Mouse (Mus musculus): ENCODE measurements around the gene Phactr3. TPM values are rescaled to one million over a fixed set of nuclear protein-coding genes. Genes with fewer than 3 reads are reported as not detected.

Gene Phactr3
- polyA plus RNA-seq, 1 experiment: 0.32 TPM

DNA sequence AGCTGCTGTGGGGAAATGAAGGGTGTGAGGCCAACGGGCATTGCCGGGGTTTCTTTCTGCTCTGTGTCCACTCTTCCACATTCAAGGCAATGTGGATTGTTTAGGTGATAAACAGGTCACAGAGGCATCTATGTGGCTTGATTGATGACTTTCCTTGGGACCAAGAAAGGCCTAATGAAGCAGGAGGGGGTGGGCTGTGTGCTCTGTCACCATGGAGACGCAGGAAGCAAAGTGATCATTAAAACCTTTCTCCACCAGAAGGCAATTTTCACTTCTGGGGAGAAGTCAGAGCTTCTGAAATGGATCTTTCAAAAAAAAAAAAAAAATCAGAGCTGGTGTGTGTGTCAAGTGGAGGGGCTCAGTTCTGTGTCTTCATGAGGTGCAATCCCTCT, 24.2 kb downstream of the Phactr3 start:
- no peak for TF ChIP-seq CTCF (IDR thresholded peaks at IDR 0.05; ENCODE audit: borderline replicate concordance, control insufficient read depth, extremely low read depth, insufficient read depth, low read length, poor library complexity)
- TF ChIP-seq POLR2A (IDR thresholded peaks at IDR 0.05; ENCODE audit: control insufficient read depth, extremely low read depth, insufficient read depth, low read length, poor library complexity): no peak
- Histone ChIP-seq H3K27me3 (ENCODE audit: control insufficient read depth, insufficient read depth, low read length) (no peaks in the 10 kb centered on the region; the same call in 1 of the 2 replicates), H3K27ac (ENCODE audit: control insufficient read depth, insufficient read depth, low read length) (no peak overlapping the region), H3K4me3 (ENCODE audit: control insufficient read depth, insufficient read depth, low read length) (no peak overlapping the region), H3K36me3 (ENCODE audit: control insufficient read depth, insufficient read depth, low read length) (no peaks in the 10 kb centered on the region), H3K4me1 (replicated peaks; ENCODE audit: control insufficient read depth, insufficient read depth, low read length) (no peaks in the 10 kb centered on the region)
- WGBS: 31% methylated on average over 3 of the region's 3 CpGs
- no peak for DNase-seq

DNA sequence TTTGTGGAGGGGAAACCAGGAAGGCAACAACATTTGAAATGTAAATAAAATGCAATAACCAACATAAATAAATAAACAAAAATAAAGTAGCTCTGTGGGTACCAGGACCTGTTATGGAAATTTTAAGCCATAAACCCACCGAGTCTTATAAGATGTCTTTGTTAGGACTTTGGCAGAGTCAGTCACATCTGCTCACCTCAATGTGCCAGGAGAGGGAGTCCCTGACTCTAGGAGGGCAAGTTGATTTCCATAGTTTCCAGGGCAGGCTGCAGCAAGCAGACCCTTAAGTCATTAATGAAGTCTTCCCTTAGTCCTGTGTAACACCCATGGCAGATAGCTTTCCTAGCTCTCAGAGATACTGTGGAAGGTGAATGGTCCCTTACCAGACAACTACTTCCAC, 25.1 kb downstream of the Phactr3 start:
- H3K36me3 ChIP-seq (ENCODE audit: control insufficient read depth, insufficient read depth, low read length): no peaks in the 10 kb centered on the region
- no peak overlapping the region for H3K27ac ChIP-seq (ENCODE audit: control insufficient read depth, insufficient read depth, low read length)
- H3K27me3 ChIP-seq (ENCODE audit: control insufficient read depth, insufficient read depth, low read length): no peaks in the 10 kb centered on the region; the same call in 1 of the 2 replicates
- DNase-seq: no peak
- no peaks in the 10 kb centered on the region for H3K4me1 ChIP-seq (replicated peaks; ENCODE audit: control insufficient read depth, insufficient read depth, low read length)
- TF ChIP-seq CTCF (IDR thresholded peaks at IDR 0.05; ENCODE audit: borderline replicate concordance, control insufficient read depth, extremely low read depth, insufficient read depth, low read length, poor library complexity) (no peak), POLR2A (IDR thresholded peaks at IDR 0.05; ENCODE audit: control insufficient read depth, extremely low read depth, insufficient read depth, low read length, poor library complexity) (no peak)
- WGBS: 74% methylated on average over 1 of the region's 1 CpGs
- H3K4me3 ChIP-seq (ENCODE audit: control insufficient read depth, insufficient read depth, low read length): no peak overlapping the region

DNA sequence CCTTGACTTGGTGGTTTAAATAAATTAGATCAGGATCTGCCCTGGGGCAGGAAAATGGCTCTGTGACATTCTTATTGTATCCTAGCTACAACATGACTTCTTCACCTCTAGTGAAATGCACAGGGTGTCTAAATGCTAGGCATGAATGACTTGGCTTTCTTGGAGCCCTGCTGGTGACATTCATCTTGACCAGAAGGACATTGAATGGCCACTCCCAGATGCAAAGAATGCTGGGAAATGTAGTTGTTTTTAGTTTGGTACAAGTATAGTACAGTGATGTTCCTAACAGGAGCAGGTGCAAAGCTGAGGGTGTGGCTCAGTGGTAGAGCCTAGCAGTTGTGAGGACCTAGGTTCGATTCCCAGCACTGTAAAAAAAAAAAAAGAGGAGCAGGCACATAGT, 30.5 kb downstream of the Phactr3 start:
- TF ChIP-seq CTCF (IDR thresholded peaks at IDR 0.05; ENCODE audit: borderline replicate concordance, control insufficient read depth, extremely low read depth, insufficient read depth, low read length, poor library complexity): no peak
- TF ChIP-seq POLR2A (IDR thresholded peaks at IDR 0.05; ENCODE audit: control insufficient read depth, extremely low read depth, insufficient read depth, low read length, poor library complexity): no peak
- Histone ChIP-seq H3K4me3 (ENCODE audit: control insufficient read depth, insufficient read depth, low read length) (no peak overlapping the region), H3K36me3 (ENCODE audit: control insufficient read depth, insufficient read depth, low read length) (no peaks in the 10 kb centered on the region), H3K4me1 (replicated peaks; ENCODE audit: control insufficient read depth, insufficient read depth, low read length) (no peaks in the 10 kb centered on the region), H3K27me3 (ENCODE audit: control insufficient read depth, insufficient read depth, low read length) (no peaks in the 10 kb centered on the region), H3K27ac (ENCODE audit: control insufficient read depth, insufficient read depth, low read length) (no peak overlapping the region)
- WGBS: 46% methylated on average over 1 of the region's 1 CpGs
- no peak for DNase-seq

DNA sequence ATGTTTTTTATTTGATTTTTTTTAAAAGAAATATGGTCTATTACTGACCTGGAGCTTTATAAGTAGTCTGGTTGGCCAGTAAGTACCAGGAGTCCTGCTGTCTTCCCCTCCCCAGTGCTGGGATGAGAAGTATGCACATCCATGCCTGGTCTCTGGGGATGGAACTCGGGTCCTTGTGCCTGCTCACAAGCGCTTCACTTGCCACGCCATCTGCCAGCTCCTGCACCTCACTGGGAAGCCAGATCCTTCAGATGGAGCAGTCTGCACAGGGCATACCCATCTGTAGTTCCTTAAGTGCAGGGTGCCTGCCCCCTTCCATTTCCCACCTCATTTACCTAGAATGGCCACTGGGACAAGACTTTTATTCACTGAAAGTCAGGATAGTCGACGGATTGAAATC, 31.9 kb downstream of the Phactr3 start:
- 94% methylated on average over 5 of the region's 5 CpGs for WGBS
- H3K36me3 ChIP-seq (ENCODE audit: control insufficient read depth, insufficient read depth, low read length): no peaks in the 10 kb centered on the region
- no peaks in the 10 kb centered on the region for H3K4me1 ChIP-seq (replicated peaks; ENCODE audit: control insufficient read depth, insufficient read depth, low read length)
- no peaks in the 10 kb centered on the region for H3K27me3 ChIP-seq (ENCODE audit: control insufficient read depth, insufficient read depth, low read length)
- H3K27ac ChIP-seq (ENCODE audit: control insufficient read depth, insufficient read depth, low read length): no peak overlapping the region
- TF ChIP-seq CTCF (IDR thresholded peaks at IDR 0.05; ENCODE audit: borderline replicate concordance, control insufficient read depth, extremely low read depth, insufficient read depth, low read length, poor library complexity) (no peak), POLR2A (IDR thresholded peaks at IDR 0.05; ENCODE audit: control insufficient read depth, extremely low read depth, insufficient read depth, low read length, poor library complexity) (no peak)
- no peak overlapping the region for H3K4me3 ChIP-seq (ENCODE audit: control insufficient read depth, insufficient read depth, low read length)
- DNase-seq: no peak

DNA sequence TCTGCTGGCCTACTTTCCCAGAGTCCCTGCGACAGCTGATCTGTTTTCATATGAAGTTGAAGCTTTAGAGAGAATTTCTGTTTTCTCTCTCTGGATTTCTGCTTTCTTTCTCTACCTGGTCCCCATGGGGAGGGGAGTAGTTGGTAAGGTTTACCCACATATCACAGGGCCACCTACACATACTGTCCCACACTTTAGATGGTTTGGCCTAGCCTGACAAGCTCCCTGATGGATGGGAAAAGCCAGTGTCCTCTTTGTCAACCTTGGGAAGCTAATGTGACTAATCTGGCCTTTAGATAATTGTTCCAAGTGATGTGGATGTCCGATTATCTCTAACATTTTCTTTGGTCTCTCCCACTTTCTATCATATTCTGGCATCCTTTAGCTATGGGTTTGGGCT, 34.8 kb downstream of the Phactr3 start:
- Histone ChIP-seq H3K27ac (ENCODE audit: control insufficient read depth, insufficient read depth, low read length) (no peak overlapping the region), H3K4me3 (ENCODE audit: control insufficient read depth, insufficient read depth, low read length) (no peak overlapping the region), H3K27me3 (ENCODE audit: control insufficient read depth, insufficient read depth, low read length) (no peaks in the 10 kb centered on the region), H3K4me1 (replicated peaks; ENCODE audit: control insufficient read depth, insufficient read depth, low read length) (no peaks in the 10 kb centered on the region), H3K36me3 (ENCODE audit: control insufficient read depth, insufficient read depth, low read length) (no peaks in the 10 kb centered on the region)
- WGBS: 93% methylated on average over 2 of the region's 2 CpGs
- DNase-seq: no peak
- no peak for TF ChIP-seq CTCF (IDR thresholded peaks at IDR 0.05; ENCODE audit: borderline replicate concordance, control insufficient read depth, extremely low read depth, insufficient read depth, low read length, poor library complexity)
- TF ChIP-seq POLR2A (IDR thresholded peaks at IDR 0.05; ENCODE audit: control insufficient read depth, extremely low read depth, insufficient read depth, low read length, poor library complexity): no peak

DNA sequence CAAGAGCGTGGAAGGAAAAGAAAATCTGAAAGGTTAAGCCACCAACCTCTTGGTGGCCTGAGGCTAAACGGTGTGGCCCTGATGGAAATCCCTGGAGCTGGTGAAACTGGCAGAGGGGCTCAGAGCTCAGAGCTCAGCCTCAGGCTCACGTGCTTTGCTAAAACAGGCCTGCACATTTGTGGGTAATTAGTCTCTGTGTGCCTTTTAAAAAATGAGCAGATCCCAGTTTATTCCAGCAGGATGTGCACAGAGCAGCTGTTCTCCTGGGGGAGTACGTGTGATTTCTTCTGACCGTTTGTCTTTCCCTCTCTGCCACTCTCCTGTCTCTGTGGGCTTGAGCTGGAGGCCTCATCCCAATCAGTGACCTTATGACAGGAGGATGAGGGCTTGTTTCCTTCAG, 35.4 kb downstream of the Phactr3 start:
- Histone ChIP-seq H3K36me3 (ENCODE audit: control insufficient read depth, insufficient read depth, low read length) (no peaks in the 10 kb centered on the region), H3K27ac (ENCODE audit: control insufficient read depth, insufficient read depth, low read length) (no peak overlapping the region), H3K27me3 (ENCODE audit: control insufficient read depth, insufficient read depth, low read length) (no peaks in the 10 kb centered on the region), H3K4me1 (replicated peaks; ENCODE audit: control insufficient read depth, insufficient read depth, low read length) (no peaks in the 10 kb centered on the region), H3K4me3 (ENCODE audit: control insufficient read depth, insufficient read depth, low read length) (no peak overlapping the region)
- WGBS: 80% methylated on average over 5 of the region's 5 CpGs
- TF ChIP-seq CTCF (IDR thresholded peaks at IDR 0.05; ENCODE audit: borderline replicate concordance, control insufficient read depth, extremely low read depth, insufficient read depth, low read length, poor library complexity): no peak
- TF ChIP-seq POLR2A (IDR thresholded peaks at IDR 0.05; ENCODE audit: control insufficient read depth, extremely low read depth, insufficient read depth, low read length, poor library complexity): no peak
- DNase-seq: no peak

DNA sequence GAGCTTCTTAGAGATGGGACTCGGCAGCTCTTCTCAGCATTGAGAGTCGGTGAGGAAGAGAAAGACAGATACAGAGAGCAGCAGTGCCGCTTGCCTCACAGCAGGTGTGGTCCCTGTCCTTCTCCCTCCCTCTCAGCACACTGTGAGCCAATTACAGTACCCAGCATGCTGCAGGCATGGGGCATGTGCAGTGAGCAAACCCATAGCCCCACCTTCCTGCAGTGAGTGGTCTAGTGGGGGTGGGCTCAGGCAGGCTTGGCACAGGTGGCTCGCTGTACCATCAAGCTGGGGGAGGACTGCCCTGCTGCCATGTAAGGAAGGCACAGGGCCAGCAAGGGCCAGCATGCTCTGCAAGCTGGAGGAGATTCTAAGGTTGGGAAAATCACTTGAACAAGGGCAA, 35.8 kb downstream of the Phactr3 start:
- 67% methylated on average over 4 of the region's 4 CpGs for WGBS
- no peaks in the 10 kb centered on the region for H3K4me1 ChIP-seq (replicated peaks; ENCODE audit: control insufficient read depth, insufficient read depth, low read length)
- DNase-seq: no peak
- H3K27me3 ChIP-seq (ENCODE audit: control insufficient read depth, insufficient read depth, low read length): no peaks in the 10 kb centered on the region
- no peak for TF ChIP-seq POLR2A (IDR thresholded peaks at IDR 0.05; ENCODE audit: control insufficient read depth, extremely low read depth, insufficient read depth, low read length, poor library complexity)
- TF ChIP-seq CTCF (IDR thresholded peaks at IDR 0.05; ENCODE audit: borderline replicate concordance, control insufficient read depth, extremely low read depth, insufficient read depth, low read length, poor library complexity): no peak
- H3K4me3 ChIP-seq (ENCODE audit: control insufficient read depth, insufficient read depth, low read length): no peak overlapping the region
- no peaks in the 10 kb centered on the region for H3K36me3 ChIP-seq (ENCODE audit: control insufficient read depth, insufficient read depth, low read length)
- no peak overlapping the region for H3K27ac ChIP-seq (ENCODE audit: control insufficient read depth, insufficient read depth, low read length)
